In genomic region chr12:8316541-8316940, GRCm38 (mm10) we compare ENCODE assay signal across 19 mouse cellular contexts. TPM values are rescaled to one million over a fixed set of nuclear protein-coding genes. Genes with fewer than 3 reads are reported as not detected.
DNase-seq lines count a peak whose midpoint lies in the region; ATAC-seq and TF ChIP-seq lines count a peak whose summit lies in the region.
"Had no signal": no experiment of that assay in that cellular context is flagged by ENCODE, and none has a peak within 500 bp of the region (broad histone marks: within the 10 kb centered on the region; RNA-seq: fewer than 3 reads in every experiment).

No protein-coding gene starts in this region.

- no peak overlapping the region for H3K9ac ChIP-seq in heart, postnatal 0 days (replicated peaks; ENCODE audit: low read depth, low read length)
- H3K9ac ChIP-seq in lung, postnatal 0 days (replicated peaks; ENCODE audit: low read depth) = no peak overlapping the region
- H3K9ac ChIP-seq: forebrain, embryonic 12.5 days had no signal

- no peak overlapping the region for H3K4me2 ChIP-seq in heart, postnatal 0 days (ENCODE audit: low read depth, low read length)
- H3K4me2 ChIP-seq in lung, postnatal 0 days (replicated peaks; ENCODE audit: low read depth, low read length) = no peak overlapping the region
- H3K4me2 ChIP-seq: forebrain, embryonic 12.5 days had no signal

- H3K4me3 ChIP-seq in heart, postnatal 0 days (ENCODE audit: low read depth, low read length) = no peak overlapping the region
- H3K4me3 ChIP-seq in lung, postnatal 0 days (ENCODE audit: low read depth, low read length) = no peak overlapping the region
- H3K4me3 ChIP-seq in E14TG2a.4 (replicated peaks; ENCODE audit: low read length) = no peak overlapping the region
- no peak overlapping the region for H3K4me3 ChIP-seq in cortical plate, adult 2 months (ENCODE audit: insufficient read depth, low read length)
- H3K4me3 ChIP-seq in embryonic facial prominence, embryonic 10.5 days = no peak overlapping the region
- H3K4me3 ChIP-seq: forebrain, embryonic 12.5 days; heart, embryonic 10.5 days had no signal

- WGBS in heart, postnatal 0 days = 87% methylated on average over 5 of the region's 5 CpGs
- 86% methylated on average over 5 of the region's 5 CpGs for WGBS in lung, postnatal 0 days
- WGBS in embryonic facial prominence, embryonic 10.5 days = 94% methylated on average over 5 of the region's 5 CpGs

- no peak for TF ChIP-seq EP300 in heart, postnatal 0 days (IDR thresholded peaks at IDR 0.05; ENCODE audit: low read depth)
- TF ChIP-seq EP300 in lung, postnatal 0 days (IDR thresholded peaks at IDR 0.05) = no peak

- DNase-seq in heart, postnatal 0 days (ENCODE audit: low spot score) = no peak
- DNase-seq in heart, adult 9 months (ENCODE audit: low spot score in 2 of 2) = no peak
- DNase-seq in lung, postnatal 0 days (ENCODE audit: low spot score) = no peak
- DNase-seq in lung, postnatal 36 days = no peak
- no peak for DNase-seq in embryonic facial prominence, embryonic 10.5 days (ENCODE audit: low spot score)
- DNase-seq: adrenal gland, postnatal 25 days; cerebellum, postnatal 25 days; heart, postnatal 36 days; kidney, postnatal 25 days; lung, adult 18-20 months had no signal

- H3K27me3 ChIP-seq in heart, postnatal 0 days (ENCODE audit: control insufficient read depth, insufficient read depth, low read length) = no peaks in the 10 kb centered on the region
- no peaks in the 10 kb centered on the region; the same call in 1 of the 2 replicates for H3K27me3 ChIP-seq in lung, postnatal 0 days (replicated peaks; ENCODE audit: insufficient read depth, low read length)
- H3K27me3 ChIP-seq in E14TG2a.4 (ENCODE audit: insufficient read depth, low read length) = peaks cover 12% of the 10 kb centered on the region
- H3K27me3 ChIP-seq in embryonic facial prominence, embryonic 10.5 days (replicated peaks; ENCODE audit: low read depth, poor library complexity, severe bottlenecking) = peaks cover 26% of the 10 kb centered on the region

- no peak overlapping the region for H3K27ac ChIP-seq in heart, postnatal 0 days (ENCODE audit: low read depth)
- H3K27ac ChIP-seq in lung, postnatal 0 days (ENCODE audit: low read length) = no peak overlapping the region
- no peak overlapping the region for H3K27ac ChIP-seq in cortical plate, adult 2 months (ENCODE audit: insufficient read depth, low read length)
- no peak overlapping the region for H3K27ac ChIP-seq in embryonic facial prominence, embryonic 10.5 days (replicated peaks)
- H3K27ac ChIP-seq: forebrain, embryonic 12.5 days; heart, embryonic 10.5 days had no signal

- no peaks in the 10 kb centered on the region for H3K9me3 ChIP-seq in heart, postnatal 0 days (replicated peaks; ENCODE audit: control insufficient read depth, low read length)
- no peaks in the 10 kb centered on the region for H3K9me3 ChIP-seq in lung, postnatal 0 days (ENCODE audit: low read length)
- H3K9me3 ChIP-seq in E14TG2a.4 (ENCODE audit: low read length) = no peaks in the 10 kb centered on the region
- H3K9me3 ChIP-seq in embryonic facial prominence, embryonic 10.5 days = no peaks in the 10 kb centered on the region
- H3K9me3 ChIP-seq: forebrain, embryonic 12.5 days; heart, embryonic 10.5 days had no signal

- H3K4me1 ChIP-seq in heart, postnatal 0 days (ENCODE audit: control insufficient read depth, insufficient read depth) = no peaks in the 10 kb centered on the region; the same call in 1 of the 2 replicates
- 0 out of 2 replicates have a peak, but pooled peaks cover 2% of the 10 kb centered on the region for H3K4me1 ChIP-seq in lung, postnatal 0 days (ENCODE audit: insufficient read depth, low read depth, low read length)
- H3K4me1 ChIP-seq in E14TG2a.4 (replicated peaks; ENCODE audit: low read depth, low read length) = peaks cover 74% of the 10 kb centered on the region
- H3K4me1 ChIP-seq in cortical plate, adult 2 months (ENCODE audit: control insufficient read depth, insufficient read depth, low read length) = peaks cover 6% of the 10 kb centered on the region
- peaks cover 21% of the 10 kb centered on the region for H3K4me1 ChIP-seq in embryonic facial prominence, embryonic 10.5 days

- peak; percentile 14; the same call in 1 of the 2 replicates for TF ChIP-seq CTCF in heart, postnatal 0 days (IDR thresholded peaks at IDR 0.05; ENCODE audit: low read depth)
- TF ChIP-seq CTCF in lung, postnatal 0 days (IDR thresholded peaks at IDR 0.05) = peak; percentile 36
- TF ChIP-seq CTCF in E14TG2a.4 (conservative IDR thresholded peaks at IDR 0.05; ENCODE audit: low read length) = peak; percentile 42
- TF ChIP-seq CTCF in cortical plate, adult 2 months (IDR thresholded peaks at IDR 0.05; ENCODE audit: extremely low read depth, insufficient read depth, low read length) = 0 out of 2 replicates have a peak, but pooled peaks have one; percentile 3

- ATAC-seq in heart, postnatal 0 days (ENCODE audit: insufficient read depth, low read depth) = no peak
- no peak for ATAC-seq in lung, postnatal 0 days
- ATAC-seq: inflammation-experienced regulatory T-cells, adult 6 months had no signal

- TF ChIP-seq POLR2A in cortical plate, adult 2 months (IDR thresholded peaks at IDR 0.05; ENCODE audit: extremely low read depth, insufficient read depth, low read length) = no peak

- H3K36me3 ChIP-seq in heart, postnatal 0 days (replicated peaks; ENCODE audit: control insufficient read depth, insufficient read depth, low read length) = peaks cover 27% of the 10 kb centered on the region
- no peaks in the 10 kb centered on the region for H3K36me3 ChIP-seq in lung, postnatal 0 days (ENCODE audit: insufficient read depth, low read length)
- peaks cover 47% of the 10 kb centered on the region for H3K36me3 ChIP-seq in E14TG2a.4 (ENCODE audit: insufficient read depth, low read length)
- peaks cover 44% of the 10 kb centered on the region for H3K36me3 ChIP-seq in embryonic facial prominence, embryonic 10.5 days (replicated peaks)

RNA-seq across cellular contexts. Expression of gene Hs1bp3, which starts 3.3 kb away (rescaled TPM):
- 9.5 and 11.7 TPM in 2 replicates for total RNA-seq in heart, postnatal 0 days (2014; rRNA removed; ENCODE audit: low replicate concordance)
- 9.7 TPM in 2 replicates for polyA plus RNA-seq in heart, postnatal 0 days (2015; fragmentation: Nextera tagmentation; extraction: Ambion mirVana)
- 8.6 and 8.7 TPM in 2 replicates for polyA plus RNA-seq in lung, postnatal 0 days (2015; fragmentation: Nextera tagmentation; extraction: Ambion mirVana)
- polyA plus RNA-seq in cortical plate, adult 2 months (2012; rRNA removed) = 15.4 and 15.7 TPM in 2 replicates
- polyA plus RNA-seq in embryonic facial prominence, embryonic 10.5 days (2016; fragmentation: Nextera tagmentation; extraction: Ambion mirVana) = 17.9 and 18.8 TPM in 2 replicates

RNA-seq across cellular contexts. Expression of gene Gdf7, which starts 14.8 kb away (rescaled TPM):
- total RNA-seq in heart, postnatal 0 days (2014; rRNA removed; ENCODE audit: low replicate concordance) = not detected in 2 replicates
- polyA plus RNA-seq in heart, postnatal 0 days (2015; fragmentation: Nextera tagmentation; extraction: Ambion mirVana) = not detected in 2 replicates
- not detected in 2 replicates for polyA plus RNA-seq in lung, postnatal 0 days (2015; fragmentation: Nextera tagmentation; extraction: Ambion mirVana)
- polyA plus RNA-seq in cortical plate, adult 2 months (2012; rRNA removed) = 0.06 and 0.23 TPM in 2 replicates
- 0.10 and 0.17 TPM in 2 replicates for polyA plus RNA-seq in embryonic facial prominence, embryonic 10.5 days (2016; fragmentation: Nextera tagmentation; extraction: Ambion mirVana)
- total RNA-seq: adrenal gland, postnatal 25 days; gastrocnemius, adult 18-20 months; layer of hippocampus, postnatal 25 days; megakaryocyte, adult 5-6 weeks; neutrophil, adult 5-6 weeks had no signal
- polyA plus RNA-seq: inflammation-experienced regulatory T-cells, adult 6 months had no signal
